Mouse (Mus musculus) forebrain, postnatal 0 days (tissue): ENCODE data around the gene Gm11437. TPM values are rescaled to one million over a fixed set of nuclear protein-coding genes. Genes with fewer than 3 reads are reported as not detected.

Experiments used
- ATAC-seq: fragments of 200-750 bp; cut with Nextera tagmentation; 2 replicates; pipeline ENCODE4 v1.8.0; 2017; ENCODE audit warnings: mild to moderate bottlenecking, moderate library complexity
- DNase-seq: peaks from one replicate; pipeline ENCODE4 v3.0.0-alpha.2; 2015
- H3K27ac ChIP-seq: fragments of 300-500 bp; sonication (generic); 2 replicates; pipeline ENCODE4 v1.5.1; 2014; ENCODE audit warnings: low read depth, mild to moderate bottlenecking, antibody characterized with exemption, low read length, moderate library complexity, mixed read lengths
- H3K27me3 ChIP-seq: fragments of 300-500 bp; sonication (generic); 2 replicates; pipeline ENCODE4 v1.6.1; 2014; ENCODE audit warnings: mild to moderate bottlenecking, low read length, mixed read lengths; ENCODE audit not compliant: insufficient read depth
- H3K36me3 ChIP-seq: fragments of 300-500 bp; sonication (generic); 2 replicates; pipeline ENCODE4 v1.6.1; 2014; ENCODE audit warnings: mild to moderate bottlenecking, moderate library complexity; ENCODE audit not compliant: insufficient read depth
- H3K4me1 ChIP-seq: fragments of 300-500 bp; sonication (generic); 2 replicates; pipeline ENCODE4 v1.6.1; 2014; ENCODE audit warnings: antibody characterized with exemption; ENCODE audit not compliant: insufficient read depth
- H3K4me2 ChIP-seq: fragments of 300-500 bp; sonication (generic); 2 replicates; pipeline ENCODE4 v1.6.1; 2014; ENCODE audit warnings: low read depth, mild to moderate bottlenecking, moderate library complexity
- H3K4me3 ChIP-seq: fragments of 300-500 bp; sonication (generic); 2 replicates; pipeline ENCODE4 v1.5.1; 2014; ENCODE audit warnings: low read depth, low read length, mixed read lengths
- H3K9ac ChIP-seq: fragments of 300-500 bp; sonication (generic); 2 replicates; pipeline ENCODE4 v1.6.1; 2014; ENCODE audit warnings: mild to moderate bottlenecking
- H3K9me3 ChIP-seq: fragments of 300-500 bp; sonication (generic); 2 replicates; pipeline ENCODE4 v1.6.1; 2016; ENCODE audit warnings: low read length
- CTCF ChIP-seq: sonication (generic); IDR thresholded peaks from 2 replicates; pipeline ENCODE4 v1.5.1; 2016; ENCODE audit warnings: antibody characterized with exemption, control low read depth, low read depth
- WGBS: fragments of 180-500 bp; shearing (Covaris S2); extraction: QIAGEN DNeasy Blood & Tissue Kit; methylation state at CpG from one replicate; pipeline ENCODE4 v1.1.7; 2014; 5-methylcytosine and 5-hydroxymethylcytosine counted together
- polyA plus RNA-seq: library from polyadenylated mRNA; unstranded; fragments of >200 nt; fragmentation: Nextera tagmentation; extraction: Ambion mirVana; gene quantifications from 2 replicates; pipeline ENCODE4 v1.2.1, GENCODE M21; 2015
- total RNA-seq: library from RNA; depleted of rRNA; stranded (reverse); fragments of >200 nt; gene quantifications from 2 replicates; pipeline ENCODE4 v1.2.3, GENCODE M21; 2014; rRNA removed

The Gm11437 gene
- total RNA-seq (not detected in 2 replicates), polyA plus RNA-seq (not detected in 2 replicates)

DNA sequence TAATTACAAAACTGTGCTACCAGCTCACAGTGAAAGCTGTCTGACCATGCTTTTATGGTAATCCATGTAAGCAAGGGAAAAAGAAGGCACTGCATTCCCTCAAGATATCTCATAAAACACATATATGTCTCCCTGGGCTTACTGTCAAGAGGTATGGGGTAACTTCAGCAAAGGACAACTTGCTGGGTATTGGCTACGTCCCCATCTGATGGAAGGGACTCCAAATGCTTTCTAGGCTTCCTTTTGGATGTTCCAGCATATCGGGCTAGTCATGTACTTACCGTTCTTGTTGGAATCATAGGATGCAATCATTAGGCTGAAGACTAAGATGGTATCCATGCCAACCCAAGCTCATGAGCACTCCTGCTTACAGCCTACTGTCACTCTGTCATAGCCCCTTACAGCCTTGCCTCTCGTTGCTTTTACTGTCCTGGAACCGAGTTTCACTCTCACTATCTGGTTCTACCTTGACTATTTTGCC lies at the start of gene Gm11437:
Gene Gm11437, minus strand, starts transcription at position 431 of the 481 bp plus-strand sequence.
- Histone ChIP-seq H3K36me3 (no peaks in the 10 kb centered on the region), H3K9me3 (no peaks in the 10 kb centered on the region), H3K27me3 (no peaks in the 10 kb centered on the region), H3K4me1 (no peaks in the 10 kb centered on the region; the same call in 1 of the 2 replicates), H3K4me3 (no peak within 1 kb of the TSS), H3K9ac (no peak within 1 kb of the TSS), H3K4me2 (no peak within 1 kb of the TSS), H3K27ac (no peak within 1 kb of the TSS)
- WGBS, result 85% methylated on average over 5 of the region's 5 CpGs
- TF ChIP-seq CTCF, result no peak
- DNase-seq (no peak), ATAC-seq (no peak)

GRCm38 (mm10) chr11:84210876-84211275 lies 43.6 kb upstream of the Gm11437 start:
- no peaks in the 10 kb centered on the region for H3K4me1 ChIP-seq
- over 99% methylated on average over 6 of the region's 6 CpGs for WGBS
- no peak overlapping the region for H3K4me2 ChIP-seq
- no peaks in the 10 kb centered on the region for H3K27me3 ChIP-seq
- H3K9ac ChIP-seq, result no peak overlapping the region
- no peaks in the 10 kb centered on the region for H3K36me3 ChIP-seq
- H3K27ac ChIP-seq, result no peak overlapping the region
- ATAC-seq (no peak), DNase-seq (no peak)
- TF ChIP-seq CTCF, result no peak
- no peak overlapping the region for H3K4me3 ChIP-seq
- H3K9me3 ChIP-seq, result no peaks in the 10 kb centered on the region

DNA sequence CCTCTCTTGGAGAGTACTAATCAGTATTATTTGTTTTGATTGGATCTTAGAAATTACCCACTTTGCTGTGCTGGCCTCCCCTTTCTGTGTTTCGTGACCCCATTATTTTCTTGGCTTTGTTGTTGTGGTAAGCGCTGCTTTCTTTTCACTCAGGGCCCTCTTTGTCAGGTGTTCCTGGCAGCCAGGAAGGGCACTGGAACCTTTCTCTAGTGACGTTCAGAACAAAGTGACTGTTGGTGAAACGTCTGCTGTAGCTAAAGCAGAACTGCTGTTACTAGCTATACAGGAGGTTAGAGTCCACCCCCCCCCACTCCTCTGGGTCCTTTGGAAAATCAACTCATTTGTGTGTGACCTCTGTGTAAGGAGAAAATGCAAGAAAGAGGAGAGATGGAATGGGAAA lies 38.5 kb upstream of the Gm11437 start:
- DNase-seq (no peak), ATAC-seq (no peak)
- WGBS, result 20% methylated on average over 4 of the region's 4 CpGs
- Histone ChIP-seq H3K4me2 (no peak overlapping the region), H3K27me3 (no peaks in the 10 kb centered on the region), H3K4me3 (no peak overlapping the region), H3K9ac (no peak overlapping the region), H3K36me3 (no peaks in the 10 kb centered on the region), H3K4me1 (no peaks in the 10 kb centered on the region), H3K9me3 (no peaks in the 10 kb centered on the region), H3K27ac (no peak overlapping the region)
- TF ChIP-seq CTCF, result no peak

- H3K4me3 ChIP-seq, result no peak overlapping the region
- H3K9ac ChIP-seq, result no peak overlapping the region
- ATAC-seq (no peak), DNase-seq (no peak)
- H3K9me3 ChIP-seq, result no peaks in the 10 kb centered on the region
- H3K4me1 ChIP-seq, result no peaks in the 10 kb centered on the region
- H3K27ac ChIP-seq, result no peak overlapping the region
- 88% methylated on average over 3 of the region's 3 CpGs for WGBS
- peaks cover 6% of the 10 kb centered on the region for H3K36me3 ChIP-seq
- no peak for TF ChIP-seq CTCF
- no peaks in the 10 kb centered on the region for H3K27me3 ChIP-seq
- H3K4me2 ChIP-seq, result no peak overlapping the region
Observed at GRCm38 (mm10) chr11:84197607-84198402, 30.5 kb upstream of the Gm11437 start.

GRCm38 (mm10) chr11:84194751-84195150 lies 27.5 kb upstream of the Gm11437 start:
- H3K9me3 ChIP-seq, result no peaks in the 10 kb centered on the region
- 87% methylated on average over 3 of the region's 3 CpGs for WGBS
- no peak for TF ChIP-seq CTCF

DNA sequence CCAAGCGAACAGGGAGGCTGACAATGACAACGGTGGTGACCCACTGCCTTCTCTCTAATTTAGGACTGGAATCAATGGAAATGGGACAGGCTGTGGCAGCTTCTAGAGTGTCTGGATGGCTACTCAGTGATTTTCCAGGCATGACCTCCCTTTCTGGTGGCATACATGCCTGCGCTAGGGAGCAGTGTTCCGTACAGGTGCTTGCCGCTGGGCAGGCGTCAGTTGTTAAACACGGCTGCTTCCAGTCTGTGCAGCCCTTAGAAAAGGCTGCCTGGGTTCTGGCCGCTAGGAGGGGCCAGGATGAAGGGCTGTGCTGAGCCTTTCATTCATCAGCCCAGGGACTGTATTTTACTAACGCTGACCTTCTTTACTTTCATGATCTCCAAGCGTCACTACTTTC lies 26.0 kb upstream of the Gm11437 start:
- Histone ChIP-seq H3K9ac (no peak overlapping the region), H3K27me3 (no peaks in the 10 kb centered on the region), H3K9me3 (no peaks in the 10 kb centered on the region), H3K36me3 (peaks cover 6% of the 10 kb centered on the region), H3K27ac (no peak overlapping the region), H3K4me2 (no peak overlapping the region), H3K4me1 (no peaks in the 10 kb centered on the region), H3K4me3 (no peak overlapping the region)
- peak; percentile 15; the same call in 1 of the 2 replicates for TF ChIP-seq CTCF
- ATAC-seq, result no peak
- 59% methylated on average over 10 of the region's 10 CpGs for WGBS
- no peak for DNase-seq

More at GRCm38 (mm10) chr11:84194751-84195150, 27.5 kb upstream of the Gm11437 start:
- no peaks in the 10 kb centered on the region for H3K4me1 ChIP-seq
- H3K9ac ChIP-seq, result no peak overlapping the region
- DNase-seq, result no peak
- H3K27ac ChIP-seq, result no peak overlapping the region
- H3K4me2 ChIP-seq, result no peak overlapping the region
- no peak for ATAC-seq
- H3K27me3 ChIP-seq, result no peaks in the 10 kb centered on the region
- H3K36me3 ChIP-seq, result peaks cover 6% of the 10 kb centered on the region
- no peak overlapping the region for H3K4me3 ChIP-seq

GRCm38 (mm10) chr11:84190581-84191233 lies 23.4 kb upstream of the Gm11437 start:
- DNase-seq, result no peak
- H3K4me2 ChIP-seq, result no peak overlapping the region
- no peaks in the 10 kb centered on the region for H3K4me1 ChIP-seq
- 92% methylated on average over 8 of the region's 8 CpGs for WGBS
- no peak overlapping the region for H3K4me3 ChIP-seq
- H3K9me3 ChIP-seq, result no peaks in the 10 kb centered on the region
- no peak for ATAC-seq
- no peak for TF ChIP-seq CTCF
- H3K27me3 ChIP-seq, result no peaks in the 10 kb centered on the region
- H3K9ac ChIP-seq, result no peak overlapping the region
- H3K27ac ChIP-seq, result no peak overlapping the region
- H3K36me3 ChIP-seq, result no peaks in the 10 kb centered on the region
